Mouse (Mus musculus) heart, embryonic 16.5 days (tissue): ENCODE results near the gene Pvalb. TPM values are rescaled to one million over a fixed set of nuclear protein-coding genes. Genes with fewer than 3 reads are reported as not detected.

ENCODE experiments used
- ATAC-seq: fragments of 200-750 bp; cut with Nextera tagmentation; replicated peaks from 2 replicates; pipeline ENCODE4 v1.8.0; 2017; ENCODE audit warnings: moderate number of reproducible peaks; ENCODE audit not compliant: insufficient read depth, low FRiP score; ENCODE audit errors: extremely low read depth
- H3K27ac ChIP-seq: fragments of 300-500 bp; sonication (generic); 2 replicates; pipeline ENCODE4 v1.5.1; 2014; ENCODE audit warnings: mild to moderate bottlenecking, low read length, control low read depth, moderate library complexity
- H3K27me3 ChIP-seq: fragments of 300-500 bp; sonication (generic); 2 replicates; pipeline ENCODE4 v1.6.1; 2014; ENCODE audit warnings: low read length, mixed read lengths; ENCODE audit not compliant: control insufficient read depth, insufficient read depth
- H3K36me3 ChIP-seq: fragments of 300-500 bp; sonication (generic); 2 replicates; pipeline ENCODE4 v1.6.1; 2014; ENCODE audit not compliant: control insufficient read depth, insufficient read depth
- H3K4me1 ChIP-seq: fragments of 300-500 bp; sonication (generic); 2 replicates; pipeline ENCODE4 v1.6.1; 2014; ENCODE audit warnings: low read length, mixed read lengths; ENCODE audit not compliant: control insufficient read depth, insufficient read depth
- H3K4me2 ChIP-seq: fragments of 300-500 bp; sonication (generic); 2 replicates; pipeline ENCODE4 v1.6.1; 2014; ENCODE audit warnings: low read depth, mild to moderate bottlenecking, control low read depth, low read length
- H3K4me3 ChIP-seq: fragments of 300-500 bp; sonication (generic); 2 replicates; pipeline ENCODE4 v1.5.1; 2014; ENCODE audit warnings: mild to moderate bottlenecking, control low read depth, low read length
- H3K9ac ChIP-seq: fragments of 300-500 bp; sonication (generic); 2 replicates; pipeline ENCODE4 v1.6.1; 2014; ENCODE audit warnings: low read length, control low read depth
- H3K9me3 ChIP-seq: fragments of 300-500 bp; sonication (generic); replicated peaks from 2 replicates; pipeline ENCODE4 v1.6.1; 2016; ENCODE audit warnings: low read length; ENCODE audit not compliant: control insufficient read depth
- WGBS: fragments of 180-500 bp; shearing (Covaris S2); extraction: QIAGEN DNeasy Blood & Tissue Kit; methylation state at CpG from one replicate; pipeline ENCODE4 v1.1.7; 2014; 5-methylcytosine and 5-hydroxymethylcytosine counted together
- polyA plus RNA-seq: library from polyadenylated mRNA; unstranded; fragments of >200 nt; fragmentation: Nextera tagmentation; extraction: Ambion mirVana; gene quantifications from 2 replicates; pipeline ENCODE4 v1.2.1, GENCODE M21; 2015

Pvalb gene
- polyA plus RNA-seq, 1 experiment from 2014 or later = 1.1 TPM

DNA sequence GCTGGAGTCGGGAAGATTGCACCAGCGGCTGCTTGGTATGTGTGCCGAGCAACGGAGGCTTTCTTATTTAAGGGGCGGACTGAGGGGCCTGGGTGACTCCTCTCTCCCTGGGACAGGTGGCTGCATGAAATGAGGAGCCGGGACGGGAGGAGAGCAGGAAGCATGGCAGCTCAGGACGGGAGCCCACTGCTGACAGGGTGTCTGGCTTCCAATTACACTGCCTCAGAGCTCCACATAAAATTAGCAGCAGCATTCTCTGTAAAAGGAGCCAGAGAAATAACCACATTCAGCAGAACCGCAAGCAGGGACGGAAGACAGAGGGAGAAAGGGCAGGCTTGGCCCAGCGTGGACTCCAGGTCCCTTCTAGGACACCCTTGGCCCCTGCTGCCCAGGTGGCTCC is 35.1 kb upstream of the Pvalb start:
- Histone ChIP-seq H3K27ac (no peak overlapping the region), H3K36me3 (no peaks in the 10 kb centered on the region), H3K27me3 (no peaks in the 10 kb centered on the region), H3K4me1 (peaks cover 11% of the 10 kb centered on the region), H3K9ac (no peak overlapping the region), H3K9me3 (no peaks in the 10 kb centered on the region), H3K4me2 (no peak overlapping the region), H3K4me3 (no peak overlapping the region)
- no peak for ATAC-seq
- WGBS = 52% methylated on average over 11 of the region's 11 CpGs

DNA sequence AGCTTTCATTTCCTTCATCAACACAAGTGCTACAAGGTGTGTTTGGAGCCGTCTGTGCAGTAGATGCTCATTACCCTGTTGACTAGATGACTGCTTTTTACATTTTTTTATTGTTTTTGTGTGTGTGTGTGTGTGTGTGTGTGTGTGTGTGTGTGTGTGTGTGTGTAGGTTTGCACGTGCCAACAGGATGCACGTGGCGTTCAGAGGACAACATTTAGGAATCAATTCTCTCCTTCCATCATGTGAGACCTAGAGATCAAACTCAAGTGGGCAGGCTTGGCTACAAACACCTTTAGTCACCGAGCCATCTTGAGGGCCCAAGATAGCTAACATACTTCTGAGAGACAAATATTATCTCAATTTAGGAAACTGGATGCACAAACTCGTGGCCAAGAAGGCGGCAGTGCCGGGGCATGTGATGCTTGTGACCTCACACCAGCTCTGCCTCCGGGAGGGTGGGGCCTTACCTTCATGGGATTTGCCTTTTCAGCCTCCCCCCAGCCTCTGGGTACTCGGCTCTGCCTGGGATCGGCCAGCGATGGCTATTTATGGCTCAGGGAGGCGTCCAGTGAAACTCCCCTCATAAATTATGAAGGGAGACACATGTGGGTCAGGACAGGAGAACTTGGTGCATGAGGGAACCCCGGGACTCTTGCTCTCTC is 33.9 kb upstream of the Pvalb start:
- ATAC-seq = no peak
- H3K9ac ChIP-seq = no peak overlapping the region
- 51% methylated on average over 14 of the region's 14 CpGs for WGBS

GRCm38 (mm10) chr15:78239453-78239852 is 33.3 kb upstream of the Pvalb start:
- no peak overlapping the region for H3K4me2 ChIP-seq
- H3K9me3 ChIP-seq = no peaks in the 10 kb centered on the region
- H3K27me3 ChIP-seq = no peaks in the 10 kb centered on the region
- H3K36me3 ChIP-seq = no peaks in the 10 kb centered on the region
- no peak overlapping the region for H3K9ac ChIP-seq
- ATAC-seq = no peak
- 19% methylated on average over 10 of the region's 10 CpGs for WGBS
- no peak overlapping the region for H3K4me3 ChIP-seq
- no peak overlapping the region for H3K27ac ChIP-seq
- H3K4me1 ChIP-seq = peaks cover 10% of the 10 kb centered on the region

More for the DNA sequence above, 33.9 kb upstream of the Pvalb start:
- Histone ChIP-seq H3K4me2 (no peak overlapping the region), H3K27me3 (no peaks in the 10 kb centered on the region), H3K4me1 (peaks cover 10% of the 10 kb centered on the region), H3K27ac (no peak overlapping the region), H3K36me3 (no peaks in the 10 kb centered on the region), H3K4me3 (no peak overlapping the region), H3K9me3 (no peaks in the 10 kb centered on the region)

DNA sequence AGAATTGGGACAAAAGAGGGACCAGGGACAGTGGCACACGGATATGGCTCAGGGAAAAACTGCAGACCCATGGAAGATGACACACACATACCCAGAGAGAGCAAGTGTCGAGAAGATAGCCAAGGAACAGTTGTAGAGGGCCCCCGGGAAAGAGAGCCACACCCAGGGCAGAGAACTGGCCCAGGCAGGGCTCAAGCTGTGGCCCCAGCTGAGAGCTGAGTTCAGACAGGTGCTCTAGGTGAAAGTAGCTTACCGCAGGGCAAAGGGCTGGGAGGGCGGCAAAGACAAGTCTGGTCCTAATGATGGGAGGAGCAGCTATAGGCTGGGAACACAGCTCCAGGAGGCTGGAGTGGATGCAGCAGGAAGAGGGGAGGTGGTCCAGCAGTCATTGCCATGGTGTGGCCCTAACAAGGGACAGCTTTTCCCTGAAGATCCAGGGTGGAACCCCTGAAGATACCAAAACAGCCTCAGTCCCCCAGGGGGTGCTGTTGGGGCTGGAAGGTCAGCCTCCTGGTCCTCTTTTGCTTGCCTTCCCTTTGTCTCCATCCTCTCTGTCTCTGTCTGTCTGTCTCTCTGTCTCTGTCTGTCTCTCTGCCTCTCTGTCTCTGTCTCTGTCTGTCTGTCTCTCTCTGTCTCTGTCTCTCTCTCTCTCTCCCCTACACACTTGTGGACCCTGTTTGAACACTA is 28.8 kb upstream of the Pvalb start:
- Histone ChIP-seq H3K27ac (no peak overlapping the region), H3K9me3 (no peaks in the 10 kb centered on the region), H3K4me2 (no peak overlapping the region), H3K9ac (no peak overlapping the region), H3K4me3 (no peak overlapping the region), H3K4me1 (no peaks in the 10 kb centered on the region), H3K36me3 (no peaks in the 10 kb centered on the region), H3K27me3 (no peaks in the 10 kb centered on the region)
- 56% methylated on average over 5 of the region's 5 CpGs for WGBS
- no peak for ATAC-seq

GRCm38 (mm10) chr15:78231346-78232331 is 25.4 kb upstream of the Pvalb start:
- no peaks in the 10 kb centered on the region for H3K27me3 ChIP-seq
- no peaks in the 10 kb centered on the region for H3K36me3 ChIP-seq
- H3K4me1 ChIP-seq = no peaks in the 10 kb centered on the region
- no peak for ATAC-seq
- no peak overlapping the region for H3K4me3 ChIP-seq
- 42% methylated on average over 13 of the region's 13 CpGs for WGBS
- H3K9me3 ChIP-seq = no peaks in the 10 kb centered on the region
- no peak overlapping the region for H3K4me2 ChIP-seq
- no peak overlapping the region for H3K9ac ChIP-seq
- no peak overlapping the region for H3K27ac ChIP-seq

DNA sequence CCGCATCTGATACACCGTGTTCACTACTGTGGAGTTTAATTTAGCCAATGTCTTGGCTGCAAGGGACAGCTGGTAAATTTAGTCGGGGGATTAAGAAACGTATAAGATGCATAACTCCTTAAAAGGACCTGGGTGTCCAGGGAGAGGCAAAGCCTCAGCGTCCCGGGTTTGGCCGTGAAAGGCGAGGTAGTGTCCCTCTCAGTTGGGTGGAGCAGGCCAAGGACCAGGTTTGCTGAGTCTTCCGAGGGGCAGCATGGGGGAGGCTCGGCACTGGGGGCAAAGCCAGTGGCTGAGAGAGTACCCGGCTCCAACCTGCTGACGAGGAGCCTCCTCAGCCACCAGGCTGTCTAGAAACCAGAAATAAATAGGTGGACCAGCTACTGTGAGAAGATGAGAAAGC is 21.6 kb upstream of the Pvalb start:
- ATAC-seq = no peak
- Histone ChIP-seq H3K36me3 (no peaks in the 10 kb centered on the region), H3K9ac (no peak overlapping the region), H3K27me3 (no peaks in the 10 kb centered on the region), H3K27ac (no peak overlapping the region), H3K4me3 (no peak overlapping the region), H3K9me3 (no peaks in the 10 kb centered on the region), H3K4me1 (no peaks in the 10 kb centered on the region), H3K4me2 (no peak overlapping the region)
- 74% methylated on average over 12 of the region's 12 CpGs for WGBS

- Histone ChIP-seq H3K4me1 (no peaks in the 10 kb centered on the region), H3K9ac (no peak overlapping the region), H3K27ac (no peak overlapping the region), H3K4me2 (no peak overlapping the region), H3K4me3 (no peak overlapping the region), H3K27me3 (no peaks in the 10 kb centered on the region), H3K36me3 (no peaks in the 10 kb centered on the region), H3K9me3 (no peaks in the 10 kb centered on the region)
- no peak for ATAC-seq
- 72% methylated on average over 9 of the region's 9 CpGs for WGBS
These were observed 9.1 kb upstream of the Pvalb start for GRCm38 (mm10) chr15:78215269-78215668.

GRCm38 (mm10) chr15:78211367-78211766 is 5.2 kb upstream of the Pvalb start:
- Histone ChIP-seq H3K4me2 (no peak overlapping the region), H3K36me3 (no peaks in the 10 kb centered on the region), H3K27ac (no peak overlapping the region), H3K4me3 (no peak overlapping the region), H3K9ac (no peak overlapping the region), H3K4me1 (no peaks in the 10 kb centered on the region), H3K27me3 (peaks cover 6% of the 10 kb centered on the region; the same call in 1 of the 2 replicates), H3K9me3 (peaks cover 9% of the 10 kb centered on the region)
- 61% methylated on average over 8 of the region's 8 CpGs for WGBS
- ATAC-seq = no peak
